Mouse (Mus musculus) gastrocnemius, postnatal 4 days (tissue): Measurements from ENCODE around the gene Tpk1. TPM values are rescaled to one million over a fixed set of nuclear protein-coding genes. Genes with fewer than 3 reads are reported as not detected.

Experiments
- DNase-seq, 2 experiments: peaks; one replicate each; pipeline ENCODE4 v3.0.0; 2021 to 2022; ENCODE audit warnings: low spot score in 2 of 2, mixed read lengths in 2 of 2
- long read RNA-seq, 2 experiments: library from polyadenylated mRNA; stranded (forward); transcript quantifications; one replicate each; pipeline ENCODE4 v2.0.0; 2021
- total RNA-seq, 2 experiments: library from RNA; stranded (reverse); gene quantifications; 2 replicates each; pipeline ENCODE4 v1.2.3; 2021

Gene Tpk1
- total RNA-seq, result 1 to 10 TPM; 4.2 to 5.3 TPM
- long read RNA-seq, experiment 1, transcript Tpk1-201 (9 exons, 2,671 nt), result major isoform, 9 of 14 reads
- long read RNA-seq, experiment 1, partial matches to known transcripts, result 1 of 14 reads
- long read RNA-seq, experiment 1, other reads (novel, unspliced or antisense), result 4 of 14 reads
- long read RNA-seq, experiment 2, transcript Tpk1-201 (9 exons, 2,671 nt), result major isoform, 6 of 7 reads
- long read RNA-seq, experiment 2, partial matches to known transcripts, result 0 of 7 reads
- long read RNA-seq, experiment 2, other reads (novel, unspliced or antisense), result 1 of 7 reads

- peak; percentile 88 to 93 for DNase-seq
These were observed at the start of gene Tpk1 for GRCm38 (mm10) chr6:43665677-43666546. TSS of gene Tpk1 (minus strand) at chr6:43666278.

DNA sequence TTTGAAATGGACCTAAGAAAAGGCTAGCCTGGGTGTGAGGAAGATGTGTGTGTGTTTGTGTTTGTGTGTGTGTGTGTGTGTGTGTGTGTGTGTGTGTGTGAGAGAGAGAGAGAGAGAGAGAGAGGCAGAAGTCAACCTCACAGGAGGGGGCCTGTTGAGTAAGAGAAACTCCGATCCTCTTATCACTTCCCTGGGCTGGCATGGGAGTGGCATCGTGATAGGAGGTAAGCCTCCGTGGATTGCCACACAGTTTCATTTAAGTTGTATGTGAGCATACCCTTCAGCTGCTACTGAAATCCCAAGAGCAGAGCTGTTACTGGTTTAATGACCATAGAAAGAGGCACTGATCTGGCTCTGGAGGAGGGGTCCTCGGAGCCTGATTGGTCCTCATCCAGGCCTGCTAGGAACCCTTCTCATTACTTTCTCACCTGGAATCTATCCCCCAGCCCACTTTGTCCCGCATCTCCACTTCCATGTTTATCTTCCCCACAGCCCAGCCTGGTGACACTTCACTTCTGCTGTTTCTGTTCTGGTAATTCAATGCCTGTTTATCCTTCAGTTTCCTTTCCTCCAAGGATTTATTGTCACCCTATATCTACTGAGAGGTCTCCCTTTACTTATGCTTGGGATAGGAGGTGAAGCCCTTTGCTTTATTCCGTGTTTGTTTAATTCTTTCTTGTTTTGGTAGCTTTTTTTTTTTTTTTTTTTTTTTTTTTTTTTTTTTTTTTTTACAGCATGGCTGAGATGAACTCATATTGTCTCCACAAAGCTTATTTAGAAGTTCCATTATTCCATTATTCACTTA is 36.9 kb upstream of the Tpk1 start:
- DNase-seq, result no peak

- no peak for DNase-seq
These were observed 25.8 kb upstream of the Tpk1 start for GRCm38 (mm10) chr6:43691863-43692262.

DNA sequence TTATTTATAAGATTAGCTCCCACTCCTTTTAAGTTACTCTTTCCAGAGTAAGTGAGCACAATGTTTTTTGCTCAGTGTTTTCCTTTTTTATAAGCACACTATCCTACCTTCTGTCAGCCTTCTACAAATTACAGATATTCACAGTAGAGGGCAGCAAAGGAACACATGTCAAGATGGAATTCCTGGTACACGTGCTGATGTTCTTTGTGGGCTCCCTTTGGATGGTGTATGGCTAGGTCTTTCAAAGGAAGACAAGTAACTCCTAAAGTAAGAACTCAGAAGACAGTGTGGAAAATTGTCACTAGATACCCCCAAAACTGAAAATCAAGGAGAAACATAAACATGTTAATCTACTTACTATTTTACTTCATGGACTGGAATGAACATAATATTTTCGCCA is 19.9 kb upstream of the Tpk1 start:
- DNase-seq, result no peak

- DNase-seq, result no peak
These were observed 16.5 kb upstream of the Tpk1 start for GRCm38 (mm10) chr6:43682535-43682934.

DNA sequence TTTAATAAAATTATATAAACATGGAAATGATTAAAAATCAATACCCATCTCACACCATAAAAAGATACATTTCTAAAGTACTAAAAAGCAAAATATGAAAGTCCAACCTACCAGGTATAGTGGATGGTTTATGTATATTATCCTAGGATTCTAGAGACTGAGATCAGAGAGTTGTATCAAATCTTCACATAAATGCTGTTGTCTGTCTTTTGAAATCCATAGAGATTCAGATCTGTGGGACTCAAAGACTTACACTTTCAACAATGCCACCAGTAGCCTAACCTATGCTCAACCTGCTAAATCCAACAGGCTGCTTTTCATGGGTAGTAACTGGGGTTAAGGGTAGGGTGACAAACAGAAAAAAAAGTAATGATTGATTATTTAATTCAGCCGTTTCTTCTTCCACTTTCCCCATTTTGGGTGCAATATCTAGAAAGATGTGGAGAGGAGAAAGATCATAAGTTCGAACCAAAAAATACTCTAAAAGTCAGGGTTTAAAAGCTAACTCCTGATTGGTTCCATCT is 12.7 kb upstream of the Tpk1 start:
- no peak for DNase-seq

GRCm38 (mm10) chr6:43677566-43677965 is 11.5 kb upstream of the Tpk1 start:
- DNase-seq, result no peak

- no peak for DNase-seq
These were observed 10.1 kb upstream of the Tpk1 start for GRCm38 (mm10) chr6:43676139-43676538.

GRCm38 (mm10) chr6:43674986-43675760 is 9.1 kb upstream of the Tpk1 start:
- no peak for DNase-seq

GRCm38 (mm10) chr6:43670939-43671338 is 4.9 kb upstream of the Tpk1 start:
- no peak for DNase-seq

- no peak for DNase-seq
These were observed 1.6 kb upstream of the Tpk1 start for GRCm38 (mm10) chr6:43667681-43668080.

- DNase-seq, result no peak
These were observed 728 bp upstream of the Tpk1 start for GRCm38 (mm10) chr6:43666611-43667400.

- DNase-seq, result no peak
These were observed 4.3 kb downstream of the Tpk1 start for GRCm38 (mm10) chr6:43661822-43662221.

- DNase-seq, result no peak
These were observed 7.8 kb downstream of the Tpk1 start for GRCm38 (mm10) chr6:43658290-43658689.

DNA sequence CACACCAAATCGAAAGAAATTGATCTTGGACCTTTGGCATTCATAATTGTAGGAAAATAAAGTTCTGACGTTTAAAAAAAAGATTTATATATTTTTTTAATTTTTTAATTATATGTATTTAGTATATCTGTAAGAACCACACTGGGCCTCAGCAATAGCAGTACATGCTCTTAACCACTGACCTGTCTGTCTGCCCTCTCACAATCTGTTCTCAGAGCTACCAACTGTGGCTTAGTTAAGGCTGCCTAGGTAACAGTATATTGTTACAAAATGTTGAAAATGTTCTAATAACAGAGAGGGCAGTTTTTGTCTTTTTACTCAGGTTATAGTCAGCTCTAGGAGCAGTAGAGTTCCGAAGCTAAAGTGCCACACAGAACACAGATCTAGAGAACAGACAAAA is 8.2 kb downstream of the Tpk1 start:
- DNase-seq, result no peak

GRCm38 (mm10) chr6:43654876-43655456 is 11.1 kb downstream of the Tpk1 start:
- no peak for DNase-seq

GRCm38 (mm10) chr6:43649516-43649915 is 16.6 kb downstream of the Tpk1 start:
- DNase-seq, result no peak

DNA sequence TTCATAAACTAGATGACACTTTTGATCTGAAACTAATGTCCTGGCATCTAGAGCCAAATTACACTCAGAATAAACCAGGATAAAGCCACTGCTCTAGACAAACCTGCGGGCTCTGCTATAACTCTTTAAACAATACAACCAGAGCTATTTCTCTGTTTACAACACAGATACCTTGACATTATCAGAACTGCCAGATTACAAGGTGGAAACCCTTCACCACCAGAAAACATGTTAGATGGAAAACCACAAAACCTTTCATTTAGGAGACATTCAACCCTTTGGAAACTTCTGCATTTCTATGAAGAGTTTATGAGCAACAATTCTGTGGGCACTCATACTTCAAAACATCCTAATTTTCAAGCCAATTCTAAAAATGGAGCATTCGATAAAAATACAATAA is 20.4 kb downstream of the Tpk1 start:
- no peak for DNase-seq

DNA sequence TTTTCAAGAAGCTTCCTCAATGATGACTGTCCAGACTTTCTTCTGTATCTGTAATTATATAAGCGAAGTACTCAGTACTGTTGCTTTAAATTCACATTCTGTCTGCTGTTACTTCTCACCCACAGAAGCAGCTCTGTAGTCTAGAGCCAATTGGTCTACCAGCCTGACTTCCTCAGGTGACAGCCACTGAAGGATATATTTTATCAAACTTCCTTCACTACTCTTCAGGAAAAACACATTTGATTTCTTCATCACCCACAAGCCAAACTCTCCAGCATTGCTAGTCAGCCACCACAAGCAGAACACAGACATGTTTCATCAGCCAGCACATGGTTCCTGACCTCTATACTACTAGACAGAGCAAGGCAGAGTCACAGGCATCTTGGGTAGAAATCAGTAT is 21.0 kb downstream of the Tpk1 start:
- DNase-seq, result no peak
